Mouse (Mus musculus): ENCODE data around the gene Erp27. TPM values are rescaled to one million over a fixed set of nuclear protein-coding genes. Genes with fewer than 3 reads are reported as not detected.
A peak's percentile ranks its signal among the peaks of the same experiment; 100 is the strongest.
"Not testable (repeated sequence)": the region's sequence is repeated elsewhere in the genome, so short reads cannot be mapped to it uniquely, and the experiment has no call there.

The Erp27 gene
- polyA plus RNA-seq (2015; fragmentation: Nextera tagmentation; extraction: Ambion mirVana) = 0.35 and 0.97 TPM in 2 replicates

GRCm38 (mm10) chr6:136922080-136922479 lies at the start of gene Erp27:
TSS of gene Erp27 (minus strand) at chr6:136922180.
- Histone ChIP-seq H3K27ac (ENCODE audit: low read length) (no peak within 1 kb of the TSS), H3K4me1 (replicated peaks; ENCODE audit: control insufficient read depth, insufficient read depth, low read length) (peaks cover 2% of the 10 kb centered on the region; the same call in 1 of the 2 replicates), H3K9me3 (ENCODE audit: control insufficient read depth, low read length) (no peaks in the 10 kb centered on the region), H3K4me3 (ENCODE audit: low read length) (no peak within 1 kb of the TSS), H3K36me3 (ENCODE audit: control insufficient read depth, insufficient read depth, low read length) (no peaks in the 10 kb centered on the region), H3K9ac (ENCODE audit: low read length) (no peak within 1 kb of the TSS), H3K4me2 (ENCODE audit: low read depth, low read length) (no peak within 1 kb of the TSS), H3K27me3 (ENCODE audit: control insufficient read depth, insufficient read depth, low read depth, low read length) (no peaks in the 10 kb centered on the region)
- ATAC-seq (ENCODE audit: low read depth) = no peak
- WGBS = 59% methylated on average over 5 of the region's 5 CpGs

DNA sequence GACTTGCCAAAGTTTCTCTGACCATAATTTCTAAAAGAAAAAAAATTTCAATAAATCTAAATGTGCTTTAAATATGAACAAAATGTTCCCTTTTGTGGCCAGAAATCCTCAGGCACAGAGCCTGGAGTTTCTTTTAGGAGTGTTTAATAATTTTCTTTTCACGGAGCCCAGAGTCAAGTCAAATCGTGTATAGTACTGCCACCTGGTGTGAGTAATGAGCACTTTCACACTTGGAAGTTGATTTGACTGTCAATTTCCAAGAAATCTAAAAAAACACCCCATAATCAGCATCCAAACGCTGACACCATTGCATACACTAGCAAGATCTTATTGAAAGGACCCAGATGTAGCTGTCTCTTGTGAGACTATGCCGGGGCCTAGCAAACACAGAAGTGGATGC lies 46.9 kb upstream of the Erp27 start:
- H3K9me3 ChIP-seq (ENCODE audit: control insufficient read depth, low read length); H3K4me3 ChIP-seq (ENCODE audit: low read length); H3K4me1 ChIP-seq (replicated peaks; ENCODE audit: control insufficient read depth, insufficient read depth, low read length); H3K27me3 ChIP-seq (ENCODE audit: control insufficient read depth, insufficient read depth, low read depth, low read length); H3K9ac ChIP-seq (ENCODE audit: low read length); H3K4me2 ChIP-seq (ENCODE audit: low read depth, low read length); H3K36me3 ChIP-seq (ENCODE audit: control insufficient read depth, insufficient read depth, low read length): not testable (repeated sequence)
- 22% methylated on average over 4 of the region's 4 CpGs for WGBS
- 0 out of 2 replicates have a peak overlapping the region, but pooled peaks have one; percentile 43 for H3K27ac ChIP-seq (ENCODE audit: low read length)
- ATAC-seq (ENCODE audit: low read depth) = peak; percentile 72

GRCm38 (mm10) chr6:136967466-136967865 lies 45.5 kb upstream of the Erp27 start:
- H3K9ac ChIP-seq (ENCODE audit: low read length) = no peak overlapping the region
- no peaks in the 10 kb centered on the region for H3K4me1 ChIP-seq (replicated peaks; ENCODE audit: control insufficient read depth, insufficient read depth, low read length)
- ATAC-seq (ENCODE audit: low read depth) = no peak
- H3K9me3 ChIP-seq (ENCODE audit: control insufficient read depth, low read length) = no peaks in the 10 kb centered on the region
- no peak overlapping the region for H3K4me2 ChIP-seq (ENCODE audit: low read depth, low read length)
- no peaks in the 10 kb centered on the region for H3K27me3 ChIP-seq (ENCODE audit: control insufficient read depth, insufficient read depth, low read depth, low read length)
- H3K4me3 ChIP-seq (ENCODE audit: low read length) = no peak overlapping the region
- no peak overlapping the region for H3K27ac ChIP-seq (ENCODE audit: low read length)
- WGBS = 67% methylated on average over 4 of the region's 4 CpGs
- no peaks in the 10 kb centered on the region for H3K36me3 ChIP-seq (ENCODE audit: control insufficient read depth, insufficient read depth, low read length)

DNA sequence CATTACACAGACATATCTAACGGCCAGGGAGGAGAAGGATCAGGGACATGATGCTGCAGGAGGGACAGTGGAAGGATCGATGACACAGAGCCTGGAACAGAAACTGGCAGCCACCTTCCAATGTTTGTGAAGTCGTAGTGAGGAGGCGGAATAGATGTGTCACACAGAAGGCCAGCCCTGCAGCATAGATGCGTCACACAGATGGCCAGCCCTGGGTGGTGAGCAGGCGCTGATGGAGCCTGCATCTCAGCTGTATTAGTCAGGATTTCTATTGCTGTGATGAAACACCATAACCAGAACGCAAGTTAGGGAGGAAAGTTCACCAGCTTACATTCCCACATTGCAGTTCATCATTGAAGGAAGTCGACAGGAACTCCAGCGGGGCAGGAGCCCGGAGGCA lies 43.9 kb upstream of the Erp27 start:
- Histone ChIP-seq H3K36me3 (ENCODE audit: control insufficient read depth, insufficient read depth, low read length) (no peaks in the 10 kb centered on the region), H3K9ac (ENCODE audit: low read length) (no peak overlapping the region), H3K4me1 (replicated peaks; ENCODE audit: control insufficient read depth, insufficient read depth, low read length) (no peaks in the 10 kb centered on the region), H3K4me3 (ENCODE audit: low read length) (no peak overlapping the region), H3K27me3 (ENCODE audit: control insufficient read depth, insufficient read depth, low read depth, low read length) (no peaks in the 10 kb centered on the region), H3K4me2 (ENCODE audit: low read depth, low read length) (no peak overlapping the region), H3K9me3 (ENCODE audit: control insufficient read depth, low read length) (no peaks in the 10 kb centered on the region), H3K27ac (ENCODE audit: low read length) (no peak overlapping the region)
- WGBS = 62% methylated on average over 10 of the region's 10 CpGs
- ATAC-seq (ENCODE audit: low read depth) = no peak

- H3K27ac ChIP-seq (ENCODE audit: low read length) = no peak overlapping the region
- no peaks in the 10 kb centered on the region for H3K4me1 ChIP-seq (replicated peaks; ENCODE audit: control insufficient read depth, insufficient read depth, low read length)
- no peak overlapping the region for H3K4me3 ChIP-seq (ENCODE audit: low read length)
- H3K36me3 ChIP-seq (ENCODE audit: control insufficient read depth, insufficient read depth, low read length) = no peaks in the 10 kb centered on the region
- no peaks in the 10 kb centered on the region for H3K9me3 ChIP-seq (ENCODE audit: control insufficient read depth, low read length)
- 57% methylated on average over 13 of the region's 13 CpGs for WGBS
- H3K27me3 ChIP-seq (ENCODE audit: control insufficient read depth, insufficient read depth, low read depth, low read length) = no peaks in the 10 kb centered on the region
- H3K4me2 ChIP-seq (ENCODE audit: low read depth, low read length) = no peak overlapping the region
- no peak for ATAC-seq (ENCODE audit: low read depth)
- H3K9ac ChIP-seq (ENCODE audit: low read length) = no peak overlapping the region
Measured at GRCm38 (mm10) chr6:136964609-136965510, 42.9 kb upstream of the Erp27 start.

DNA sequence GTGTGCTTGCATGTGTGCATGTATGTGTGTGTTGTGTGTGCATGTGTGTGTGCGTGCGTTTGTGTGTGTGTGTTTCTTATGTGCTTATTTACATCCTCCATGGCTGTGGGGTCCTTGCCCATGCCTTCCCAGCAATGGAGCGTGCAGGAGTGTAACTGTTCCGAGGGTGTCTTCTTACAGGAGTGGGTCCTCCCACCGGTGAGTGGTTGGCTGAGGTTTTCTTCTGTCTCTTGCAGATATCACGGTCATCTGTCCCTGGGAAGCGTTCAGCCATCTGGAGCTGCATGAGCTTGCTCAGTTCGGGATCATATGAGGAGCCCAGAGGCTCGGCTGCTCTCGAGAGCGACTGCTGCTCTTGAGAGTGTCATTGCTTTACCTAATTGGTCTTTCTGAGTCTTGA lies 41.0 kb upstream of the Erp27 start:
- ATAC-seq (ENCODE audit: low read depth) = no peak
- Histone ChIP-seq H3K9ac (ENCODE audit: low read length) (no peak overlapping the region), H3K36me3 (ENCODE audit: control insufficient read depth, insufficient read depth, low read length) (no peaks in the 10 kb centered on the region), H3K4me2 (ENCODE audit: low read depth, low read length) (no peak overlapping the region), H3K4me3 (ENCODE audit: low read length) (no peak overlapping the region), H3K27ac (ENCODE audit: low read length) (no peak overlapping the region), H3K4me1 (replicated peaks; ENCODE audit: control insufficient read depth, insufficient read depth, low read length) (no peaks in the 10 kb centered on the region), H3K9me3 (ENCODE audit: control insufficient read depth, low read length) (no peaks in the 10 kb centered on the region), H3K27me3 (ENCODE audit: control insufficient read depth, insufficient read depth, low read depth, low read length) (no peaks in the 10 kb centered on the region)
- 73% methylated on average over 11 of the region's 11 CpGs for WGBS

GRCm38 (mm10) chr6:136959131-136959530 lies 37.2 kb upstream of the Erp27 start:
- Histone ChIP-seq H3K36me3 (ENCODE audit: control insufficient read depth, insufficient read depth, low read length) (no peaks in the 10 kb centered on the region), H3K4me1 (replicated peaks; ENCODE audit: control insufficient read depth, insufficient read depth, low read length) (no peaks in the 10 kb centered on the region), H3K9me3 (ENCODE audit: control insufficient read depth, low read length) (no peaks in the 10 kb centered on the region), H3K27ac (ENCODE audit: low read length) (no peak overlapping the region), H3K4me2 (ENCODE audit: low read depth, low read length) (no peak overlapping the region), H3K4me3 (ENCODE audit: low read length) (no peak overlapping the region), H3K9ac (ENCODE audit: low read length) (no peak overlapping the region), H3K27me3 (ENCODE audit: control insufficient read depth, insufficient read depth, low read depth, low read length) (no peaks in the 10 kb centered on the region)
- ATAC-seq (ENCODE audit: low read depth) = no peak
- 45% methylated on average over 11 of the region's 11 CpGs for WGBS

- no peaks in the 10 kb centered on the region for H3K4me1 ChIP-seq (replicated peaks; ENCODE audit: control insufficient read depth, insufficient read depth, low read length)
- no peak overlapping the region for H3K9ac ChIP-seq (ENCODE audit: low read length)
- no peak overlapping the region for H3K4me2 ChIP-seq (ENCODE audit: low read depth, low read length)
- 70% methylated on average over 7 of the region's 7 CpGs for WGBS
- H3K4me3 ChIP-seq (ENCODE audit: low read length) = no peak overlapping the region
- no peak overlapping the region for H3K27ac ChIP-seq (ENCODE audit: low read length)
- H3K27me3 ChIP-seq (ENCODE audit: control insufficient read depth, insufficient read depth, low read depth, low read length) = no peaks in the 10 kb centered on the region
- ATAC-seq (ENCODE audit: low read depth) = no peak
- H3K9me3 ChIP-seq (ENCODE audit: control insufficient read depth, low read length) = no peaks in the 10 kb centered on the region
- no peaks in the 10 kb centered on the region for H3K36me3 ChIP-seq (ENCODE audit: control insufficient read depth, insufficient read depth, low read length)
Measured at GRCm38 (mm10) chr6:136957062-136957461, 35.1 kb upstream of the Erp27 start.

DNA sequence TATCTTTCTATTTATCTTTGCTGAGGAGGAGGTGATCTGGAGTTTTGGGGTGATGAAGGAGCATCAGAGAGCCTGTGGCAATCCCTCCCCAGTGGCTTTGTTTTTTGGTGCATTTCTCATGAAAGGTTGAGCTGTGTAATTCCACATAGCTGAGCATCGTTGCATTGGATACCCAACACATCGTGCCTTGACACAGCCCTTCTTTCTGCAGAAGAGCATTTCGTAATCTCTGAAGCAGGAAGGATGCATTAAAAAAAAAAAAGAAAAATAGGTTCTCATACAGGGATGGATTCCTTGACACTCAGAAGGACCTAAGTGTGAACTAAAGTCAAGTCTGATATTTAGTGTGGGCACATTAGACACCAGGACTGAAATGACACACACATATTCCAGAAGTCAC lies 33.3 kb upstream of the Erp27 start:
- Histone ChIP-seq H3K27me3 (ENCODE audit: control insufficient read depth, insufficient read depth, low read depth, low read length) (no peaks in the 10 kb centered on the region), H3K4me2 (ENCODE audit: low read depth, low read length) (no peak overlapping the region), H3K27ac (ENCODE audit: low read length) (no peak overlapping the region), H3K9me3 (ENCODE audit: control insufficient read depth, low read length) (no peaks in the 10 kb centered on the region), H3K4me3 (ENCODE audit: low read length) (no peak overlapping the region), H3K9ac (ENCODE audit: low read length) (no peak overlapping the region), H3K36me3 (ENCODE audit: control insufficient read depth, insufficient read depth, low read length) (no peaks in the 10 kb centered on the region), H3K4me1 (replicated peaks; ENCODE audit: control insufficient read depth, insufficient read depth, low read length) (no peaks in the 10 kb centered on the region)
- 81% methylated on average over 3 of the region's 3 CpGs for WGBS
- ATAC-seq (ENCODE audit: low read depth) = no peak

Measured in lung, embryonic 16.5 days (tissue).